Mouse (Mus musculus) embryonic facial prominence, embryonic 11.5 days (tissue): ENCODE results near the gene Chst2. TPM values are rescaled to one million over a fixed set of nuclear protein-coding genes. Genes with fewer than 3 reads are reported as not detected.

Experiments used
- ATAC-seq: fragments of 200-750 bp; cut with Nextera tagmentation; replicated peaks from 2 replicates; pipeline ENCODE4 v1.8.0; 2017; ENCODE audit warnings: low read depth; ENCODE audit not compliant: insufficient number of reproducible peaks, low FRiP score, low TSS enrichment
- DNase-seq: peaks from one replicate; pipeline ENCODE4 v3.0.0-alpha.2; 2015; ENCODE audit warnings: low spot score
- H3K27ac ChIP-seq: fragments of 300-500 bp; sonication (generic); replicated peaks from 2 replicates; pipeline ENCODE4 v1.5.1; 2014; ENCODE audit warnings: mild to moderate bottlenecking, low read depth, low read length, control low read depth
- H3K27me3 ChIP-seq: fragments of 300-500 bp; sonication (generic); 2 replicates; pipeline ENCODE4 v1.6.1; 2014; ENCODE audit warnings: mild to moderate bottlenecking, low read length, moderate library complexity, mixed read lengths; ENCODE audit not compliant: control insufficient read depth, insufficient read depth
- H3K36me3 ChIP-seq: fragments of 300-500 bp; sonication (generic); replicated peaks from 2 replicates; pipeline ENCODE4 v1.6.1; 2014; ENCODE audit warnings: low read depth, mild to moderate bottlenecking, low read length, moderate library complexity, mixed read lengths; ENCODE audit not compliant: control insufficient read depth, insufficient read depth
- H3K4me1 ChIP-seq: fragments of 300-500 bp; sonication (generic); 2 replicates; pipeline ENCODE4 v1.6.1; 2014; ENCODE audit warnings: low read length, mixed read lengths; ENCODE audit not compliant: control insufficient read depth, insufficient read depth
- H3K4me2 ChIP-seq: fragments of 300-500 bp; sonication (generic); 2 replicates; pipeline ENCODE4 v1.6.1; 2014; ENCODE audit warnings: low read depth, mild to moderate bottlenecking, control low read depth, low read length, moderate library complexity
- H3K4me3 ChIP-seq: fragments of 300-500 bp; sonication (generic); 2 replicates; pipeline ENCODE4 v1.5.1; 2014; ENCODE audit warnings: low read depth, low read length, control low read depth
- H3K9ac ChIP-seq: fragments of 300-500 bp; sonication (generic); replicated peaks from 2 replicates; pipeline ENCODE4 v1.6.1; 2014; ENCODE audit warnings: mild to moderate bottlenecking, control low read depth, low read length
- H3K9me3 ChIP-seq: fragments of 300-500 bp; sonication (generic); replicated peaks from 2 replicates; pipeline ENCODE4 v1.6.1; 2016; ENCODE audit warnings: mild to moderate bottlenecking, low read length, inconsistent platforms, mixed read lengths; ENCODE audit not compliant: control insufficient read depth
- WGBS: fragments of 180-500 bp; shearing (Covaris S2); extraction: QIAGEN DNeasy Blood & Tissue Kit; methylation state at CpG from one replicate; pipeline ENCODE4 v1.1.7; 2014; 5-methylcytosine and 5-hydroxymethylcytosine counted together
- polyA plus RNA-seq: library from polyadenylated mRNA; unstranded; fragments of >200 nt; fragmentation: Nextera tagmentation; extraction: Ambion mirVana; gene quantifications from 2 replicates; pipeline ENCODE4 v1.2.1, GENCODE M21; 2014

Gene Chst2
- polyA plus RNA-seq, 1 experiment from 2014 or later = 7.3 TPM

GRCm38 (mm10) chr9:95351968-95352367 is 54.6 kb downstream of the Chst2 start:
- Histone ChIP-seq H3K27ac (no peak overlapping the region), H3K36me3 (no peaks in the 10 kb centered on the region), H3K4me3 (no peak overlapping the region), H3K9ac (no peak overlapping the region), H3K9me3 (no peaks in the 10 kb centered on the region), H3K4me1 (no peaks in the 10 kb centered on the region), H3K4me2 (no peak overlapping the region), H3K27me3 (no peaks in the 10 kb centered on the region)
- WGBS = 79% methylated on average over 2 of the region's 2 CpGs
- ATAC-seq (no peak), DNase-seq (no peak)

- no peaks in the 10 kb centered on the region for H3K9me3 ChIP-seq
- H3K27ac ChIP-seq = no peak overlapping the region
- no peaks in the 10 kb centered on the region for H3K36me3 ChIP-seq
- H3K9ac ChIP-seq = no peak overlapping the region
- H3K27me3 ChIP-seq = no peaks in the 10 kb centered on the region
- ATAC-seq (no peak), DNase-seq (no peak)
- no peaks in the 10 kb centered on the region for H3K4me1 ChIP-seq
- 75% methylated on average over 4 of the region's 4 CpGs for WGBS
- H3K4me2 ChIP-seq = no peak overlapping the region
- H3K4me3 ChIP-seq = no peak overlapping the region
Measured at GRCm38 (mm10) chr9:95350550-95350949, 56.0 kb downstream of the Chst2 start.

Other genes with a start within 250 kb of the Chst2 start
- 145 and 166 TPM in 2 replicates for gene U2surp, start 105.3 kb upstream of the Chst2 start, polyA plus RNA-seq
- gene Paqr9, start 152.9 kb upstream of the Chst2 start, polyA plus RNA-seq = 0.24 and 0.29 TPM in 2 replicates
- gene Pcolce2, start 230.9 kb upstream of the Chst2 start, polyA plus RNA-seq = 4.7 and 6.3 TPM in 2 replicates